Mouse (Mus musculus): ENCODE data around the gene Acot3. TPM values are rescaled to one million over a fixed set of nuclear protein-coding genes. Genes with fewer than 3 reads are reported as not detected.
"Not testable (repeated sequence)": the region's sequence is repeated elsewhere in the genome, so short reads cannot be mapped to it uniquely, and the experiment has no call there.

The Acot3 gene
- 3.0 and 3.8 TPM in 2 replicates for polyA plus RNA-seq (2014; fragmentation: Nextera tagmentation; extraction: Ambion mirVana)

- peak within 1 kb of the TSS; percentile 49 for H3K4me3 ChIP-seq (ENCODE audit: low read depth, low read length)
- H3K9me3 ChIP-seq (ENCODE audit: control insufficient read depth, low read length), result peaks cover 5% of the 10 kb centered on the region; the same call in 1 of the 2 replicates
- no peaks in the 10 kb centered on the region for H3K4me1 ChIP-seq (replicated peaks; ENCODE audit: control insufficient read depth, insufficient read depth, low read length)
- H3K9ac ChIP-seq (ENCODE audit: low read depth, low read length), result no peak within 1 kb of the TSS
- H3K4me2 ChIP-seq, result peak within 1 kb of the TSS; percentile 73; the same call in 1 of the 2 replicates
- no peak for ATAC-seq (replicated peaks; ENCODE audit: low FRiP score)
- H3K27ac ChIP-seq (ENCODE audit: low read depth, low read length), result 0 out of 2 replicates have a peak within 1 kb of the TSS, but pooled peaks have one; percentile 21
- 46% methylated on average over 5 of the region's 5 CpGs for WGBS
- peaks cover 23% of the 10 kb centered on the region for H3K27me3 ChIP-seq (replicated peaks; ENCODE audit: control insufficient read depth, insufficient read depth, low read length)
- DNase-seq (ENCODE audit: low spot score), result peak; percentile 30
- H3K36me3 ChIP-seq (ENCODE audit: control insufficient read depth, insufficient read depth, low read length), result no peaks in the 10 kb centered on the region
Measured at GRCm38 (mm10) chr12:84051937-84052474, at the start of gene Acot3. TSS of gene Acot3 (plus strand) at chr12:84052144.

GRCm38 (mm10) chr12:84003866-84004265, 48.1 kb upstream of the Acot3 start:
- H3K4me1 ChIP-seq (replicated peaks; ENCODE audit: control insufficient read depth, insufficient read depth, low read length), result no peaks in the 10 kb centered on the region
- DNase-seq (ENCODE audit: low spot score), result no peak
- no peaks in the 10 kb centered on the region for H3K27me3 ChIP-seq (replicated peaks; ENCODE audit: control insufficient read depth, insufficient read depth, low read length)
- ATAC-seq (replicated peaks; ENCODE audit: low FRiP score), result no peak
- H3K4me3 ChIP-seq (ENCODE audit: low read depth, low read length), result no peak overlapping the region
- 79% methylated on average over 1 of the region's 1 CpGs for WGBS
- H3K4me2 ChIP-seq, result no peak overlapping the region
- no peak overlapping the region for H3K9ac ChIP-seq (ENCODE audit: low read depth, low read length)
- H3K27ac ChIP-seq (ENCODE audit: low read depth, low read length), result no peak overlapping the region
- no peaks in the 10 kb centered on the region for H3K36me3 ChIP-seq (ENCODE audit: control insufficient read depth, insufficient read depth, low read length)
- no peaks in the 10 kb centered on the region for H3K9me3 ChIP-seq (ENCODE audit: control insufficient read depth, low read length)

- no peaks in the 10 kb centered on the region for H3K4me1 ChIP-seq (replicated peaks; ENCODE audit: control insufficient read depth, insufficient read depth, low read length)
- no peak overlapping the region for H3K27ac ChIP-seq (ENCODE audit: low read depth, low read length)
- no peaks in the 10 kb centered on the region; the same call in 1 of the 2 replicates for H3K36me3 ChIP-seq (ENCODE audit: control insufficient read depth, insufficient read depth, low read length)
- peaks cover 11% of the 10 kb centered on the region; the same call in 1 of the 2 replicates for H3K27me3 ChIP-seq (replicated peaks; ENCODE audit: control insufficient read depth, insufficient read depth, low read length)
- ATAC-seq (replicated peaks; ENCODE audit: low FRiP score), result no peak
- WGBS, result 86% methylated on average over 10 of the region's 12 CpGs
- H3K4me2 ChIP-seq, result no peak overlapping the region
- no peaks in the 10 kb centered on the region for H3K9me3 ChIP-seq (ENCODE audit: control insufficient read depth, low read length)
- DNase-seq (ENCODE audit: low spot score), result no peak
- no peak overlapping the region for H3K9ac ChIP-seq (ENCODE audit: low read depth, low read length)
- H3K4me3 ChIP-seq (ENCODE audit: low read depth, low read length), result no peak overlapping the region
Measured at GRCm38 (mm10) chr12:84008251-84008650, 43.7 kb upstream of the Acot3 start.

- no peak for DNase-seq (ENCODE audit: low spot score)
- H3K9ac ChIP-seq (ENCODE audit: low read depth, low read length), result no peak overlapping the region
- H3K4me1 ChIP-seq (replicated peaks; ENCODE audit: control insufficient read depth, insufficient read depth, low read length), result no peaks in the 10 kb centered on the region
- H3K36me3 ChIP-seq (ENCODE audit: control insufficient read depth, insufficient read depth, low read length), result no peaks in the 10 kb centered on the region; the same call in 1 of the 2 replicates
- H3K4me2 ChIP-seq, result peak overlapping the region; percentile 56
- H3K9me3 ChIP-seq (ENCODE audit: control insufficient read depth, low read length), result no peaks in the 10 kb centered on the region
- H3K27me3 ChIP-seq (replicated peaks; ENCODE audit: control insufficient read depth, insufficient read depth, low read length), result peaks cover 11% of the 10 kb centered on the region; the same call in 1 of the 2 replicates
- H3K27ac ChIP-seq (ENCODE audit: low read depth, low read length), result no peak overlapping the region
- WGBS, result 69% methylated on average over 8 of the region's 8 CpGs
- peak overlapping the region; percentile 42; the same call in 1 of the 2 replicates for H3K4me3 ChIP-seq (ENCODE audit: low read depth, low read length)
- no peak for ATAC-seq (replicated peaks; ENCODE audit: low FRiP score)
Measured at GRCm38 (mm10) chr12:84008729-84009128, 43.2 kb upstream of the Acot3 start.

GRCm38 (mm10) chr12:84009171-84009965, 42.6 kb upstream of the Acot3 start, which contains the start of gene Acot1:
TSS of gene Acot1 (plus strand) at chr12:84009490.
- H3K36me3 ChIP-seq (ENCODE audit: control insufficient read depth, insufficient read depth, low read length); H3K9ac ChIP-seq (ENCODE audit: low read depth, low read length); H3K9me3 ChIP-seq (ENCODE audit: control insufficient read depth, low read length); H3K4me1 ChIP-seq (replicated peaks; ENCODE audit: control insufficient read depth, insufficient read depth, low read length); H3K27ac ChIP-seq (ENCODE audit: low read depth, low read length); DNase-seq (ENCODE audit: low spot score): not testable (repeated sequence)
- WGBS, result 3% methylated on average over 56 of the region's 70 CpGs
- ATAC-seq (replicated peaks; ENCODE audit: low FRiP score), result peak; percentile 68
- H3K27me3 ChIP-seq (replicated peaks; ENCODE audit: control insufficient read depth, insufficient read depth, low read length), result peaks cover 11% of the 10 kb centered on the region; the same call in 1 of the 2 replicates
- peak within 1 kb of the TSS; percentile 56 for H3K4me2 ChIP-seq
- peak within 1 kb of the TSS; percentile 42 for H3K4me3 ChIP-seq (ENCODE audit: low read depth, low read length)

- Histone ChIP-seq H3K27ac (ENCODE audit: low read depth, low read length) (no peak overlapping the region; the same call in 1 of the 2 replicates), H3K4me1 (replicated peaks; ENCODE audit: control insufficient read depth, insufficient read depth, low read length) (no peaks in the 10 kb centered on the region), H3K27me3 (replicated peaks; ENCODE audit: control insufficient read depth, insufficient read depth, low read length) (peaks cover 11% of the 10 kb centered on the region; the same call in 1 of the 2 replicates), H3K4me2 (peak overlapping the region; percentile 56), H3K9ac (ENCODE audit: low read depth, low read length) (no peak overlapping the region), H3K9me3 (ENCODE audit: control insufficient read depth, low read length) (no peaks in the 10 kb centered on the region), H3K36me3 (ENCODE audit: control insufficient read depth, insufficient read depth, low read length) (no peaks in the 10 kb centered on the region; the same call in 1 of the 2 replicates), H3K4me3 (ENCODE audit: low read depth, low read length) (peak overlapping the region; percentile 42)
- ATAC-seq (replicated peaks; ENCODE audit: low FRiP score) (no peak), DNase-seq (ENCODE audit: low spot score) (no peak)
- WGBS, result 80% methylated on average over 3 of the region's 3 CpGs
Measured at GRCm38 (mm10) chr12:84010201-84010600, 41.7 kb upstream of the Acot3 start.

GRCm38 (mm10) chr12:84011251-84012040, 40.5 kb upstream of the Acot3 start:
- 64% methylated on average over 12 of the region's 12 CpGs for WGBS
- H3K9me3 ChIP-seq (ENCODE audit: control insufficient read depth, low read length), result no peaks in the 10 kb centered on the region
- peak overlapping the region; percentile 56; the same call in 1 of the 2 replicates for H3K4me2 ChIP-seq
- DNase-seq (ENCODE audit: low spot score), result no peak
- no peak overlapping the region for H3K4me3 ChIP-seq (ENCODE audit: low read depth, low read length)
- no peaks in the 10 kb centered on the region for H3K4me1 ChIP-seq (replicated peaks; ENCODE audit: control insufficient read depth, insufficient read depth, low read length)
- H3K36me3 ChIP-seq (ENCODE audit: control insufficient read depth, insufficient read depth, low read length), result no peaks in the 10 kb centered on the region; the same call in 1 of the 2 replicates
- H3K9ac ChIP-seq (ENCODE audit: low read depth, low read length), result no peak overlapping the region
- peaks cover 11% of the 10 kb centered on the region; the same call in 1 of the 2 replicates for H3K27me3 ChIP-seq (replicated peaks; ENCODE audit: control insufficient read depth, insufficient read depth, low read length)
- ATAC-seq (replicated peaks; ENCODE audit: low FRiP score), result no peak
- no peak overlapping the region for H3K27ac ChIP-seq (ENCODE audit: low read depth, low read length)

- ATAC-seq (replicated peaks; ENCODE audit: low FRiP score) (no peak), DNase-seq (ENCODE audit: low spot score) (no peak)
- Histone ChIP-seq H3K36me3 (ENCODE audit: control insufficient read depth, insufficient read depth, low read length) (no peaks in the 10 kb centered on the region; the same call in 1 of the 2 replicates), H3K4me1 (replicated peaks; ENCODE audit: control insufficient read depth, insufficient read depth, low read length) (no peaks in the 10 kb centered on the region), H3K4me2 (no peak overlapping the region), H3K9ac (ENCODE audit: low read depth, low read length) (no peak overlapping the region), H3K27me3 (replicated peaks; ENCODE audit: control insufficient read depth, insufficient read depth, low read length) (peaks cover 11% of the 10 kb centered on the region; the same call in 1 of the 2 replicates), H3K27ac (ENCODE audit: low read depth, low read length) (no peak overlapping the region), H3K9me3 (ENCODE audit: control insufficient read depth, low read length) (no peaks in the 10 kb centered on the region), H3K4me3 (ENCODE audit: low read depth, low read length) (no peak overlapping the region)
- WGBS, result 71% methylated on average over 6 of the region's 6 CpGs
Measured at GRCm38 (mm10) chr12:84013130-84013529, 38.8 kb upstream of the Acot3 start.
